ENCODE assay signal across 21 mouse cellular contexts in genomic region chr13:64425280-64425679, GRCm38 (mm10).
"Had no signal": no experiment of that assay in that cellular context is flagged by ENCODE, and none has a peak within 500 bp of the region (broad histone marks: within the 10 kb centered on the region; RNA-seq: fewer than 3 reads in every experiment).

No protein-coding gene starts in this region.

- H3K27ac ChIP-seq: kidney, embryonic 15.5 days; left cerebral cortex, adult 2 months; limb, embryonic 15.5 days; liver, embryonic 14.5 days; macrophage; midbrain, embryonic 12.5 days; midbrain, embryonic 15.5 days; stomach, embryonic 15.5 days had no signal

- H3K9me3 ChIP-seq: kidney, embryonic 15.5 days; limb, embryonic 15.5 days; midbrain, embryonic 12.5 days; midbrain, embryonic 15.5 days; stomach, embryonic 15.5 days had no signal

- DNase-seq: kidney, adult 2 months; kidney, postnatal 10 days; kidney, postnatal 36 days; layer of hippocampus, postnatal 36 days; left cerebral cortex, postnatal 4 days; liver, postnatal 0 days; lung, embryonic 14.5 days; retina, postnatal 1 day; right cerebral cortex, postnatal 25 days; spleen, adult 18-20 months; thymus, postnatal 25 days had no signal

- H3K4me2 ChIP-seq: kidney, embryonic 15.5 days; limb, embryonic 15.5 days; liver, embryonic 11.5 days; lung, embryonic 14.5 days; midbrain, embryonic 12.5 days; midbrain, embryonic 15.5 days; stomach, embryonic 15.5 days had no signal

- H3K36me3 ChIP-seq: kidney, embryonic 15.5 days; limb, embryonic 15.5 days; midbrain, embryonic 12.5 days; midbrain, embryonic 15.5 days; stomach, embryonic 15.5 days had no signal

- H3K4me3 ChIP-seq: kidney, embryonic 15.5 days; left cerebral cortex, adult 2 months; limb, embryonic 15.5 days; midbrain, embryonic 12.5 days; midbrain, embryonic 15.5 days; stomach, embryonic 15.5 days had no signal

- ATAC-seq: liver, postnatal 0 days; lung, postnatal 0 days; midbrain, embryonic 15.5 days had no signal

- H3K9ac ChIP-seq: kidney, embryonic 15.5 days; limb, embryonic 15.5 days; liver, embryonic 14.5 days; liver, postnatal 0 days; lung, embryonic 14.5 days; midbrain, embryonic 12.5 days; midbrain, embryonic 15.5 days; stomach, embryonic 15.5 days had no signal

- H3K4me1 ChIP-seq: limb, embryonic 15.5 days; midbrain, embryonic 12.5 days; midbrain, embryonic 15.5 days had no signal

- H3K27me3 ChIP-seq: kidney, embryonic 15.5 days; limb, embryonic 15.5 days; midbrain, embryonic 12.5 days; midbrain, embryonic 15.5 days; stomach, embryonic 15.5 days had no signal
